Mouse (Mus musculus): ENCODE data around the gene Olfr875.
"Not testable (repeated sequence)": the region's sequence is repeated elsewhere in the genome, so short reads cannot be mapped to it uniquely, and the experiment has no call there.

Olfr875 gene

DNA sequence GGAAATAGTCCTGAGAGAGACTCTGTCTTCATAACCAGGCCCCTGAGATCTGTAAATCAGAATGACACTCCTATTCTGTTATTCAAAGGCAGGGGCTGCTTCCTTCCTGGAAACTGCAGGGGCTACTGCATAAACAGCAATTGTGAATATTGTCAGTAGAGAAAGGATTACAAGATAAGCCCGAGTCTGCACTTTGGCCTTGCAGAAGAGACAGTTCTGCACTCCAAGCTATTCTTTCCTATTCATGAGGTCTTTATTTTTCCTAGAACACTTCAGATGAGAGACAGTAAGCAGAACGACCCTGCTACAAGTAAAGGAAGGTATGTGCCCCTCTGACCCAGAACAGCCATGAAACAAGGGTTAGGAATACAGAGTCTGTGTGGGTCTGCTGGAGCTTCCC is at the start of gene Olfr875:
Gene Olfr875 (plus strand): TSS at position 99 of the 400 bp plus-strand sequence.
- no peak for DNase-seq (ENCODE audit: low spot score in 2 of 2)

DNA sequence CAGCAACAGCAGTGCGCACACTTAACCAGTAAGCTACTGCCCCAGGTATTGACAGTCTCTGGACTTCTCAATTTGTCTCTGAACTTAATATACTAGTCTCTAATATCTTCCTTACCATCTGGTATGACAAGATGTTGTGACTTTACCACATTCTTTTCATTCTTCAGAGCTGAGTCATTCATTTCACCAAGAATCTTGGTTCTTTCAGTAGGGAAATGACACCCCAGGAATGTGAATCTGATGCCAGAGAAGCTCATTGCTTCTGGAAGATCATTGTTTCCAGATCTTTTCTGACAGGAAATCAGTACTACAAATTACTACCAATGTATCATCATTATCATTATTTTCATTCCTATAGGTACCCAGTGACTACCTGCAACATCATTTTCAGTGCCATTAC is 37.3 kb upstream of the Olfr875 start:
- DNase-seq (ENCODE audit: low spot score in 2 of 2): no peak

DNA sequence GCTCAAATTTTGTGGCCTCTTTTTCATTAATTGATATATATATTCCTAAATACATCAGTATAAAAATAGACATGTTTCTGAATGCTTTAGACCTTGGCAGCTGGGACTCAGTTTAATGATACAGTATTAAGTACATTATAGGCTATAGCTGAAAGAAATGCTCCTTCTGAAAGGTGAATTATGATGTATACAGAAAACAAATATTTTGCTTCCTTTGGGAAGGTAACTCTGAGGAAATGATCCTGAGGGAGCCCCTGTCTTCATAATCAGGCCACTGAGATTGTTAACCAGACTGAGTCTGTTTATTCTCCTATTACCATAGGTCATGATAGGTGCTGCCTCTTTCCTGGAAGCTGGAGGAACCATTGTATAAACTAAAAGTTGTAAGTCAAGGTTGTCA is 26.9 kb upstream of the Olfr875 start, which contains the start of gene Olfr874:
Gene Olfr874 (plus strand): TSS at position 301 of the 400 bp plus-strand sequence.
- DNase-seq (ENCODE audit: low spot score in 2 of 2): no peak

DNA sequence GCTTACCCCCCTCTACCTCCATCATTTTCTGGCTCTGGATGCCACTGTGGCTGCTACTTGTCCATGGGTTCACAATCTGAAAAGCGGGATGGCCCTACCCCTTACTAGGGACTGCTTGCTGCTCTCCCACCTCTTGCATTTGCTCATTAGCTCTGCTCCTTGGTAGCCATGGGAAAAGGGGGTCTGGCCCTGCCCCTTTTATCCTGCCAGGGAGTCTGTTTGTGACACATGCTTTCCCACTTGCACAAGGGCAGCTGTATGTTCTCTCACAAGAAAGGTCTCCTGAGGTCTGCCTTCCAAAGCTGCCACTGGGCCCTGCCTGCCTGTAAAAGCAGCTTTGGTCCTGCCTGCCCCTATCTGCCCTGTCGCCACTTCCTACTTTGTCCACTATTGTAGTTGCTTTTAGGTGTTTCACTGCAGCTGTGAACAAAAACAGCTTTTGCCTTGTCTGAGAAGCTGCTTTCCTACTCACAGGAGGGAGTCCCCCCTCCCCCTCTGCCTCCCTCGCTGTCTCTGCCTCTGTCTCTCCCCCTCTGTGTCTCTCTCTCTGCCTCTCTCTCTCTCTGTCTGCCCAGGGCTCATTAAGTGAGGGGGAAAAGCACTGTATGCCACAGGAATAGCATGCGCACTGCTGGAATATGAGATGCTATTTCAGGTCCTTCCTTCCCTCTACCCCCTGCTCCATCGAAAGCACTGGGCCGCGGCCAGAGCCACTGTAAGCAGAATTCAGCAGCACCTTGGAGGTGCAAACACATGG is 21.2 kb upstream of the Olfr875 start:
- peak; percentile 12 to 28 for DNase-seq (ENCODE audit: low spot score in 2 of 2)

DNA sequence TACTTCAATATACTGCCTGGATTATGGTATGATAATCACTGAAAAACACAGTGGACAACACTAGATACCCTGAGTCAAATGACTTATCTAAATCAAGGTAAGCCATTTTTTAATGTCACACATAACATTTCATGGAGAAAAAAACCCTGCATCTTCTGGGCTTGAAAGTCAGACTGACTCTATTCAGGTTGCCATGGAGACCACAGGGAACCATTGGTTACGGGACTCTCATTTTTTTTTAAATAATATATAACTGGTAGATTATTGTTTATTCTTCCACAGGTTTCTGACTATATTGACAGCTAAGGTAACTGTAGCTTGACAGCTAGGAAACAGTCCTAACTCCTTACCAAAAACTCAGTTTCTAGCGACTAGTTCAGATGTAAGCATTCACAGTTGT is 20.2 kb upstream of the Olfr875 start:
- DNase-seq (ENCODE audit: low spot score in 2 of 2): no peak

DNA sequence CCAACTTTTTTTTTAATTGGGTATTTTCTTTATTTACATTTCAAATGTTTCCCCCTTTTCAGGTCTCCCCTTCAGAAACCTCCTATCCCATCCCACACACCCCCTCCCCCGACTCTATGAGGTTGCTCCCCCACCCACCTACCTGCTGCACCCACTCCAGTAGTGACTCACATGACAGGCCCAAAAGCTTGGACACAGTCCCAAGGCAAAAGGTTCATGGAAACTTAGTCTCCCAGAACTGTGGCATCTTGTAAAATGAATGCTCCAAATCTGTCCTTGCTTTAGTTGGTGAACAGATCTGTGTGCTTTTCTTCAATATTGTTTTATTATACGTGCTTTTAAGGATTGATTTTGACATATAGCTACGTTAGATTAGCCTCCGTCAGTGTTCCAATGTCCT is 19.7 kb upstream of the Olfr875 start:
- no peak for DNase-seq (ENCODE audit: low spot score in 2 of 2)

DNA sequence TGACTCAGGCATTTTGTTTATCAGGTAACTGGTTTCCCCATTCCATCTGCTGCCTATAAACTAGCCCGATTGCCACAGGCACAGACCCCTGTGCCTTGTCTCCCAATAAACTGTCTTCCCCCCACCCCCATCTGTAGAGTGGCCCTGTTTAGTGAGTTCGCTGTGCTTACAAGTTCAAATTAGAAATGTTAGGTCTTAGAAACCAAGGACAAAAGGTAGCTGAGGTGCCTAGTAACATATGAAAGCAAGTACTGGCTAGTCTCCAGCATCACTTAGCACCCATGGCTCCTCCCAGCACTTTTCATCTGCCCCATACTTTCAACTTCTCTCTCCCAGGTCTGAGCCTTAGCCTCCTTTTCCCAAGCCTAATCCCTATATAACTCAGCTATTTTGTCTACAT is 9.9 kb upstream of the Olfr875 start:
- DNase-seq (ENCODE audit: low spot score in 2 of 2): no peak

DNA sequence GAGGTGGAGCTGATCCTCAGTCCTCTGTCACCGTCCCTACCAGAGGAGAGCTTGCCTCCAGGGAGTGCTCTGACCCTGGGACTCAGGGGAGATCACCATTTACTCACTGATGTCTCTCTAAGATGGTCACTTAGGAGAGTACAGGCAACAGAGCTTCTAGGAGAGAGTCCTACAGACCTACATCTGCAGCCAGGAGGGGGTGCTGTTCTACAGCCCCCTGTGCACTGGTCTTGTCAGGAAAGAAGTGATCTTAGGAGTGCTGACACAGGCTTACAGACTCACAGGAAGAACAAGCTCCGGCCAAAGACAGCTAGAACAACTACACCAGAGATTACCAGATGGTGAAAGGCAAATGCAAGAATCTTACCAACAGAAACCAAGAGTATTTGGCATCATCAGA is 9.1 kb upstream of the Olfr875 start:
- no peak for DNase-seq (ENCODE audit: low spot score in 2 of 2)

DNA sequence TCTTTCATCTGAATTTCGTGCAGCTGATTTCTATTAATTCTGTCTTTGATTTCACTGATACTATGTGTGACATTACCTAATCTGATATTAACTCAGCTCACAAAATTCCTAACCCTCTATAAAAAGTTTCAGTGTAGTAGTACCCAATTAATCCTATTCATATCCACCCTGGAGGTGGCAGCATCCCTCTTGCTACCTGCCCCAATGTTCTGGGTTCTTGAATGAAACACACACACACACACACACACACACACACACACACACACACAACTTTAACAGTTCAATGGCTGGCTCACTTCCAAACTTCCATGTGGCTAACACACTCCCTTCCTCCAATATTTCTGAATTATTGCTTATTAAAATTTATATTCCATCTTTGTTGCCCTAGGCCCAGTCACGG is 996 bp upstream of the Olfr875 start:
- no peak for DNase-seq (ENCODE audit: low spot score in 2 of 2)

DNA sequence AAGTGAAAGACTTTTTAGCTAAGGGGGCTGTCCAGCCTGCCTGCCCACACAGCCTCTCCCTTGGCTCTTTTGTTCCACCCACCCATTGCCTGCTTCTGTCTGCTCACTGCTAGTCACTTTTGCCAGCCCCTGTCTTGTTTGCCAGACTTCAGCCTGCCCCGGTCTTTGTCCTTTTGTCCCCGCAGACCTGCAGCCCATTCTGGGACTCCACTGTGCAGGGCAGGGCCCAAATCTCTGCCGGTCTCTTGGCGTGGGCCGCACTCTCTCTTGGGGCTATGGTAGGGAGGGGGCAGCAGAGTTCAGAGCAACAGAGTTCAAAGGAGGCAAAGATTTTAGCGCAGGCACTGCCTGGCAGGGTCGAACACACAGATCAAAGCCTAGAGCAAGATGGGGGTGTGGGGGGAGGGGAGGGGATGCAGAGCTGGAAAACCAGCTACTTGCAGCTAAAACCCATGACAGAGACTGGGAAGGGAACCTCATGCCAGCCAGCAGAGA is 11.2 kb downstream of the Olfr875 start:
- no peak for DNase-seq (ENCODE audit: low spot score in 2 of 2)

DNA sequence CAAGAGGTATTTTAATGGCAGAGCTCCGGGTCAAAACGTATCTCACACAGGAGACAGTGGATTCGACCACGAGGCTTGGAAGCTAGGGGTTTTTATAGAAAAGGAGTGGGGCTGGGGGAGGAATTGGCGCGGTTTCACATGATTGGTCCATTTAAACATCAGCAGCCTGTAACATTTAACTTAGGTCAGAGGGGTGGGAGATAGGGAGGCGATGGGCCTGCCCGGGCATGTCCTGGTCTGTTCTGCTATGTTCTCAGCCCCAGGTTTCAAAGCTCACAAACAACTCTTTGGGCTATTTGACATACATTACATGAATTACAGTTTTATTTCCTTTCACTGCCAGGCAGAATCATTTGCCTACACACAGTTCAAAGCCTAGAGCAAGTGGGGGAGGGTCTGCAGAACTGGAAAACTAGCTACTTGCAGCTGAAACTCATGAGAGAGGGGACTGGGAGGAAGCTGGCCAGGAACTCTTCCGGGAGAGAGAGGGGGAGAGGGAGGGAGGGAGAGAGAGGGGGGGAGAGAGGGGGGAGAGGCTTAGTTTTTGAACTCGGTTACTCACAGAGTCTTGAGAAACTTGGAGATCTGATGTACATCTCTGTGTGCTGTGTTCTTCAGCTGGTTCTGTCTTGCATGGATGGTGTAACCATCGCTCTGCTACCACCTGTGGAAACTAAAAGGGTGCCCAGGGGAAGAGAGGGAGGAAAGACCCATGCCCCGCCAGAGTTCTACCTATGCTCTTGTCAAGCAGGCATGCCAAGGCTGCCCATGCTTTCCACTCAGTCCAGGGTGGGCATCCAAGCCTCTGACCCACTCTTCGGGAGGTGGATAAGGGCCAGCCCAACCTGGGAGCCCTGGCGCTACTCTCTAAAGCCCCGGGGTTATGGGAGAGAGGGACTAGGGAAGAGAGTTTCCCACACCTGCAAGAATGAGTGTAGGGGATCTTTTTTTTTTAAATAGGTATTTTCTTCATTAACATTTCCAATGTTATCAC is 12.0 kb downstream of the Olfr875 start:
- DNase-seq (ENCODE audit: low spot score in 2 of 2): not testable (repeated sequence)

DNA sequence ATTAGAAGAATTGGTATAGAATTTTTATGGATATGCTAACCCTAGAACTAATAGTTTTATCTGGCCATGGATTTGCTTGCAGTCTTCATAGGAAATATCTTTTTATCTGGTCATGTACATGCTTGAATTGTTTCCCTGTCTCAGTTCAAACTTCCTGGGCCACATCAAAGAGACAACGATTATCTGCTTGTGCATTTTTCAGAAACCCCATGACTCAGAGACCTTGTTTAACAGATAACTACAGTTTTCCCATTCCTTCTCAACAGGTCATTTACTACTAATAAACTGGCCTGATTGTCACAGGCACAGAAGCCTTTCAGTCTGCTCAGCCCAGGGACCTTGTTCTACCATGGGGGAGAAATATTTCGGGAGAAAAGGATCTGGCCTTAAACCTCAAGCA is 14.8 kb downstream of the Olfr875 start:
- DNase-seq (ENCODE audit: low spot score in 2 of 2): no peak

DNA sequence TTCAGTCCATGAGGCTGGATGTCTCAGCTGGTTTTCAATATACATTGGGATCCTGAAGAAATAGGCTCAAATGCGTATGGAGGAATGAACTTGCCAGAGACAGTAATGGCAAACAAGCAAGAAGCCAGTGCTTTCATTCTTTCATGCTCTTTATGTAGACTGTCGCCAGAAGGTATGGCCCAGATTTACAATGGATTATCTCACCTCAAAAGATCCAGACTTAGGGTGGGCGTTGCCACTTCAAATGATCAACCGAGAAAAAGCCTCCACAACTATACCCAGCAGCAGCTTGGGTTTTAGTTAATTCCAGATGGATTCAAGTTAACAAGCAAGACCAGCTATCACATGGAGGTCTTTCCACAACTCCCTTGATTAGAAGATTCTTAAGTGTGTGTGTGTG is 30.4 kb downstream of the Olfr875 start:
- no peak for DNase-seq (ENCODE audit: low spot score in 2 of 2)

DNA sequence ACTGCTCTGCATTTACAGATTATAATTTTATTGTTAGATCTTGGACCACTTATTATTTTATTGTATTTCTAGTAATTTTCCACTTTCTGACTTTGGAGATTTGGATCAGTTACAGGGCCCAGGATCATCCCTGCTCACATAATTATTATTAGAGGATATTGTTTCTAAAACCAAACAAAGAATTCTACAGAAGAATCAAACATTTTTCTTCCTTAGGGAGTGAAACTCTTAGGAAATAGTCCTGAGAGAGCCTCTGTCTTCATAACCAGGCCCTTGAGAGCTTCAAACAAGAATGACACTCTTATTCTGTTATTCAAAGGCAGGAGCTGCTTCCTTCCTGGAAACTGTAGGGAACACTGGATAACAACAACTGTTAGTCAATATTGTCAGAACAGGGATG is 31.1 kb downstream of the Olfr875 start, which contains the start of gene Olfr876:
Gene Olfr876 (plus strand): TSS at position 301 of the 400 bp plus-strand sequence.
- no peak for DNase-seq (ENCODE audit: low spot score in 2 of 2)

DNA sequence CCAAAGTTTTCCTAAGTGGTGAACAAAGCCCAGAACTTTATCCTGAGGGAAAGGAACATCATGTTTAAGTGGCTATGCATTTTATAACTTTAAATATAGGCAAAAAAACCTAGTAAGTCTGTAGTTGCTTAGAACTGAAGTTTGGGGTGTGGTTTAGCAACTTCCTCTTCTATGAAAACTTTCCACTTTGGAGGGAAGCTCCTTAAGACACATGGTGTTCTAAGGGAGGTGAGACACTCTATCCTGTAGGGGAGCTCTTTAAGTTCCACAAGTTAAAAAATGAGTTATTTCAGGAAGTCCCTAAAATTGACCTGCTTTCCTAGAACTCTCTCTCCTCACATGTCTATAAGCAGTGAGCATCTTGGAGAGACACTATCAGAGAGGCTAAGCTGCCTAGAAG is 35.6 kb downstream of the Olfr875 start:
- DNase-seq (ENCODE audit: low spot score in 2 of 2): no peak

DNA sequence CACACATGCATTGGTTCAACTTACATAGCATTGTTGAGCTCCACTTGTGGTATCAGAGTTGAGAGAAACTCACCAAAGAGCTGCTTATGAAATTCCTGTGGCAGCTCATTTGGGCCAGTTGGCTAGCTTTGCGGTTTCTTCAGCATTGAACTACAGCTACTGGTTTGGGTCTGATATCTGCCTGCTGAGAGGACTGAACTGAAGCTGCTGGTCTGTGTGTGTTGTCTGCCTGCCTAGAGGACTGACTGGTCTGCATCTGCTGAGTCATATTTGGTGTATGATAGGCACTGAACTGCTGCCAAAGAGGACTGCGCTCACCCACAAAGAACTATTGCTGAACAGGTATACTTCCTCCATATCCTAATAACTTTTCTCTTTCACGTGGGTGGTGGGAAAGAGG is 36.8 kb downstream of the Olfr875 start:
- no peak for DNase-seq (ENCODE audit: low spot score in 2 of 2)

DNA sequence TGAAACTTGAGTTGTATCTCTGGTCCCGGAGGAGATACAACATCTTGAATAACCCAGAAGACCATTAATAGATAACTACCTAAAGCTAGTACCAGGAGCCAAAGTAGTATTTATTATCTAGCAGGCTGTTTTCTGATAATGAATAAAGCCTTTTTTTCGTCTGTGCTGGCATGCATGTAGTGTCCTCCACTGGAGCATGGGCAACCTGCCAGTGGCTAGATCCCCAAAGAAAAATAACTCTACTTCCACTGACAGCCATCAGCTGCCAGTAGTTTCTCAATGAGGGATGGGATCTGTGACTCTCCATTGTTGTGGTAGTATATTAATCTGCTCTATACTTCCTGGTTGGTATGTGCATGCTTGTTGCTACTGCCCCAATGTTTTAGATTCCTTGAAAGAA is 37.3 kb downstream of the Olfr875 start:
- no peak for DNase-seq (ENCODE audit: low spot score in 2 of 2)

DNA sequence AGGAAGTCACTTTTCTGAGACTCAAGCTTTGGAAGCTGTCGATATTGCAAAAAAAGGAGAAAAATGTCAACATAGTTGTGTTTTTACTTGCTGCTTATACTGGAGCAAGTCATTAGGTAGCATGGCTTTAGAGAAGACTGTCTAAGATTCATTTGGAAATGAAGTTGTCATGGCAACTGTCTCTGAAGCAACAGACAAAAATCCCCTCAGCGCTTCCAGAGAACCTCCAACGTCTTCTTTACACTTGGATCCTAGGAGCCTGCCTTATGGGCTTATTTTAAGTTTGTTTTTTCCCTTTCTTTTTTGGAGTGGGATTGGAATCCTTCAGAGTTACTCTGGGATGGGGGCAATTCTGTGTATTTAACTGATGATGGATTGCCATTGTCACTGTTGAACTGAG is 43.0 kb downstream of the Olfr875 start:
- peak in 1 of 2 experiments; percentile 50 for DNase-seq (ENCODE audit: low spot score in 2 of 2)
